Mouse (Mus musculus): ENCODE results near the gene Gm16181. TPM values are rescaled to one million over a fixed set of nuclear protein-coding genes. Genes with fewer than 3 reads are reported as not detected.

The Gm16181 gene
- polyA plus RNA-seq, 1 experiment = not detected

- TF ChIP-seq USF1 (IDR thresholded peaks at IDR 0.05; ENCODE audit: low read depth) (no peak), MAX (IDR thresholded peaks at IDR 0.05) (no peak), MYOG (IDR thresholded peaks at IDR 0.05; ENCODE audit: control insufficient read depth, extremely low read depth, insufficient read length) (no peak), CEBPB (IDR thresholded peaks at IDR 0.05; ENCODE audit: low read depth) (no peak), FOSL1 (IDR thresholded peaks at IDR 0.05; ENCODE audit: insufficient read depth, low read length, poor library complexity, severe bottlenecking) (no peak), MYOD1 (IDR thresholded peaks at IDR 0.05; ENCODE audit: control insufficient read depth, insufficient read length, low read depth) (no peak)
- no peaks in the 10 kb centered on the region for H3K79me3 ChIP-seq (ENCODE audit: low read depth)
Measured at GRCm38 (mm10) chr17:35218516-35219193, 2.0 kb upstream of the Gm16181 start.

GRCm38 (mm10) chr17:35219601-35220041 lies 1.0 kb upstream of the Gm16181 start:
- H3K79me3 ChIP-seq (ENCODE audit: low read depth) = no peaks in the 10 kb centered on the region
- TF ChIP-seq MAX (IDR thresholded peaks at IDR 0.05) (no peak), USF1 (IDR thresholded peaks at IDR 0.05; ENCODE audit: low read depth) (no peak), CTCF (IDR thresholded peaks at IDR 0.05; ENCODE audit: control insufficient read depth, insufficient read depth, insufficient read length) (no peak), CEBPB (IDR thresholded peaks at IDR 0.05; ENCODE audit: low read depth) (no peak), MYOG (IDR thresholded peaks at IDR 0.05; ENCODE audit: control insufficient read depth, extremely low read depth, insufficient read length) (no peak), FOSL1 (IDR thresholded peaks at IDR 0.05; ENCODE audit: insufficient read depth, low read length, poor library complexity, severe bottlenecking) (no peak), MYOD1 (IDR thresholded peaks at IDR 0.05; ENCODE audit: control insufficient read depth, insufficient read length, low read depth) (no peak)
- peaks cover 16% of the 10 kb centered on the region for H3K36me3 ChIP-seq (ENCODE audit: control insufficient read depth, insufficient read depth)
- H3K27me3 ChIP-seq (ENCODE audit: control insufficient read depth, insufficient read depth, insufficient read length) = no peaks in the 10 kb centered on the region
- H3K79me2 ChIP-seq (ENCODE audit: control insufficient read depth, insufficient read depth) = no peaks in the 10 kb centered on the region
- H3K4me3 ChIP-seq (ENCODE audit: insufficient read depth, poor library complexity, severe bottlenecking) = no peak overlapping the region
- H3ac ChIP-seq (ENCODE audit: control insufficient read depth, insufficient read length, low read depth) = no peak overlapping the region

More at GRCm38 (mm10) chr17:35218516-35219193, 2.0 kb upstream of the Gm16181 start:
- Histone ChIP-seq H3ac (ENCODE audit: control insufficient read depth, insufficient read length, low read depth) (no peak overlapping the region), H3K36me3 (ENCODE audit: control insufficient read depth, insufficient read depth) (peaks cover 14% of the 10 kb centered on the region), H3K4me3 (ENCODE audit: insufficient read depth, poor library complexity, severe bottlenecking) (no peak overlapping the region), H3K27me3 (ENCODE audit: control insufficient read depth, insufficient read depth, insufficient read length) (no peaks in the 10 kb centered on the region), H3K79me2 (ENCODE audit: control insufficient read depth, insufficient read depth) (no peaks in the 10 kb centered on the region)

- Histone ChIP-seq H3K79me3 (ENCODE audit: low read depth) (peaks cover 2% of the 10 kb centered on the region), H3K4me3 (ENCODE audit: insufficient read depth, poor library complexity, severe bottlenecking) (no peak overlapping the region), H3K79me2 (ENCODE audit: control insufficient read depth, insufficient read depth) (peaks cover 20% of the 10 kb centered on the region), H3ac (ENCODE audit: control insufficient read depth, insufficient read length, low read depth) (no peak overlapping the region), H3K27me3 (ENCODE audit: control insufficient read depth, insufficient read depth, insufficient read length) (no peaks in the 10 kb centered on the region), H3K36me3 (ENCODE audit: control insufficient read depth, insufficient read depth) (peaks cover 20% of the 10 kb centered on the region)
- TF ChIP-seq CTCF (IDR thresholded peaks at IDR 0.05; ENCODE audit: control insufficient read depth, insufficient read depth, insufficient read length) (no peak), MYOD1 (IDR thresholded peaks at IDR 0.05; ENCODE audit: control insufficient read depth, insufficient read length, low read depth) (no peak), USF1 (IDR thresholded peaks at IDR 0.05; ENCODE audit: low read depth) (no peak), CEBPB (IDR thresholded peaks at IDR 0.05; ENCODE audit: low read depth) (no peak), MYOG (IDR thresholded peaks at IDR 0.05; ENCODE audit: control insufficient read depth, extremely low read depth, insufficient read length) (no peak)
Measured at GRCm38 (mm10) chr17:35222299-35222698, 1.7 kb downstream of the Gm16181 start.

GRCm38 (mm10) chr17:35224641-35225040 lies 4.0 kb downstream of the Gm16181 start:
- no peaks in the 10 kb centered on the region for H3K27me3 ChIP-seq (ENCODE audit: control insufficient read depth, insufficient read depth, insufficient read length)
- peaks cover 29% of the 10 kb centered on the region for H3K79me2 ChIP-seq (ENCODE audit: control insufficient read depth, insufficient read depth)
- H3K36me3 ChIP-seq (ENCODE audit: control insufficient read depth, insufficient read depth) = peaks cover 23% of the 10 kb centered on the region
- H3K79me3 ChIP-seq (ENCODE audit: low read depth) = peaks cover 2% of the 10 kb centered on the region
- H3ac ChIP-seq (ENCODE audit: control insufficient read depth, insufficient read length, low read depth) = no peak overlapping the region
- TF ChIP-seq CEBPB (IDR thresholded peaks at IDR 0.05; ENCODE audit: low read depth) (no peak), MAX (IDR thresholded peaks at IDR 0.05) (no peak), MYOD1 (IDR thresholded peaks at IDR 0.05; ENCODE audit: control insufficient read depth, insufficient read length, low read depth) (no peak), FOSL1 (IDR thresholded peaks at IDR 0.05; ENCODE audit: insufficient read depth, low read length, poor library complexity, severe bottlenecking) (no peak), CTCF (IDR thresholded peaks at IDR 0.05; ENCODE audit: control insufficient read depth, insufficient read depth, insufficient read length) (no peak), USF1 (IDR thresholded peaks at IDR 0.05; ENCODE audit: low read depth) (no peak), MYOG (IDR thresholded peaks at IDR 0.05; ENCODE audit: control insufficient read depth, extremely low read depth, insufficient read length) (no peak)
- H3K4me3 ChIP-seq (ENCODE audit: insufficient read depth, poor library complexity, severe bottlenecking) = no peak overlapping the region

- H3K36me3 ChIP-seq (ENCODE audit: control insufficient read depth, insufficient read depth) = peaks cover 29% of the 10 kb centered on the region
- peaks cover 2% of the 10 kb centered on the region for H3K79me3 ChIP-seq (ENCODE audit: low read depth)
- no peak overlapping the region for H3ac ChIP-seq (ENCODE audit: control insufficient read depth, insufficient read length, low read depth)
- H3K4me3 ChIP-seq (ENCODE audit: insufficient read depth, poor library complexity, severe bottlenecking) = no peak overlapping the region
- H3K27me3 ChIP-seq (ENCODE audit: control insufficient read depth, insufficient read depth, insufficient read length) = no peaks in the 10 kb centered on the region
- TF ChIP-seq MYOG (IDR thresholded peaks at IDR 0.05; ENCODE audit: control insufficient read depth, extremely low read depth, insufficient read length) = no peak
- no peak for TF ChIP-seq CTCF (IDR thresholded peaks at IDR 0.05; ENCODE audit: control insufficient read depth, insufficient read depth, insufficient read length)
- no peak for TF ChIP-seq MAX (IDR thresholded peaks at IDR 0.05)
- no peak for TF ChIP-seq CEBPB (IDR thresholded peaks at IDR 0.05; ENCODE audit: low read depth)
- no peak for TF ChIP-seq MYOD1 (IDR thresholded peaks at IDR 0.05; ENCODE audit: control insufficient read depth, insufficient read length, low read depth)
- TF ChIP-seq FOSL1 (IDR thresholded peaks at IDR 0.05; ENCODE audit: insufficient read depth, low read length, poor library complexity, severe bottlenecking) = no peak
- TF ChIP-seq USF1 (IDR thresholded peaks at IDR 0.05; ENCODE audit: low read depth) = no peak
- peaks cover 37% of the 10 kb centered on the region for H3K79me2 ChIP-seq (ENCODE audit: control insufficient read depth, insufficient read depth)
Measured at GRCm38 (mm10) chr17:35225456-35225855, 4.8 kb downstream of the Gm16181 start.

Measured in C2C12 (cell line).